Mouse (Mus musculus) hindbrain, postnatal 0 days (tissue): Measurements from ENCODE around the gene Gper1. TPM values are rescaled to one million over a fixed set of nuclear protein-coding genes. Genes with fewer than 3 reads are reported as not detected.

ENCODE experiments used
- ATAC-seq: fragments of 200-750 bp; cut with Nextera tagmentation; 2 replicates; pipeline ENCODE4 v1.8.0; 2017; ENCODE audit warnings: mild to moderate bottlenecking, moderate TSS enrichment, moderate library complexity
- DNase-seq: peaks from one replicate; pipeline ENCODE4 v3.0.0-alpha.2; 2015; ENCODE audit warnings: low spot score
- H3K27ac ChIP-seq: fragments of 300-500 bp; sonication (generic); 2 replicates; pipeline ENCODE4 v1.5.1; 2014; ENCODE audit warnings: mild to moderate bottlenecking
- H3K27me3 ChIP-seq: fragments of 300-500 bp; sonication (generic); 2 replicates; pipeline ENCODE4 v1.6.1; 2014; ENCODE audit warnings: low read length, mixed read lengths; ENCODE audit not compliant: insufficient read depth
- H3K36me3 ChIP-seq: fragments of 300-500 bp; sonication (generic); 2 replicates; pipeline ENCODE4 v1.6.1; 2014; ENCODE audit warnings: low read length, mixed read lengths; ENCODE audit not compliant: insufficient read depth
- H3K4me1 ChIP-seq: fragments of 300-500 bp; sonication (generic); 2 replicates; pipeline ENCODE4 v1.6.1; 2014; ENCODE audit warnings: antibody characterized with exemption, low read length, mixed read lengths; ENCODE audit not compliant: insufficient read depth
- H3K4me2 ChIP-seq: fragments of 300-500 bp; sonication (generic); 2 replicates; pipeline ENCODE4 v1.6.1; 2014; ENCODE audit warnings: low read depth, mild to moderate bottlenecking, low read length, moderate library complexity, mixed read lengths
- H3K4me3 ChIP-seq: fragments of 300-500 bp; sonication (generic); 2 replicates; pipeline ENCODE4 v1.5.1; 2014; ENCODE audit warnings: low read length
- H3K9ac ChIP-seq: fragments of 300-500 bp; sonication (generic); replicated peaks from 2 replicates; pipeline ENCODE4 v1.6.1; 2014; ENCODE audit warnings: mild to moderate bottlenecking, low read length, moderate library complexity, mixed read lengths
- H3K9me3 ChIP-seq: fragments of 300-500 bp; sonication (generic); 2 replicates; pipeline ENCODE4 v1.6.1; 2016; ENCODE audit warnings: low read length, mixed read lengths
- CTCF ChIP-seq: IDR thresholded peaks from 2 replicates; pipeline ENCODE4 v1.5.1; 2016; ENCODE audit warnings: antibody characterized with exemption, control low read depth, low read depth
- WGBS: fragments of 180-500 bp; shearing (Covaris S2); extraction: QIAGEN DNeasy Blood & Tissue Kit; methylation state at CpG from one replicate; pipeline ENCODE4 v1.1.7; 2014; 5-methylcytosine and 5-hydroxymethylcytosine counted together
- polyA plus RNA-seq: library from polyadenylated mRNA; unstranded; fragments of >200 nt; fragmentation: Nextera tagmentation; extraction: Ambion mirVana; gene quantifications from 2 replicates; pipeline ENCODE4 v1.2.1, GENCODE M21; 2015
- total RNA-seq: library from RNA; depleted of rRNA; stranded (reverse); fragments of >200 nt; gene quantifications from 2 replicates; pipeline ENCODE4 v1.2.3, GENCODE M21; 2014

The Gper1 gene
- total and polyA plus RNA-seq, 2 experiments from 2014 or later, result 5.6 to 9.6 TPM

GRCm38 (mm10) chr5:139391309-139391990 is 31.5 kb upstream of the Gper1 start:
- Histone ChIP-seq H3K36me3 (no peaks in the 10 kb centered on the region), H3K4me1 (peaks cover 25% of the 10 kb centered on the region), H3K27ac (peak overlapping the region; percentile 54), H3K9ac (0 out of 2 replicates have a peak overlapping the region, but pooled peaks have one; percentile 9), H3K27me3 (no peaks in the 10 kb centered on the region), H3K9me3 (no peaks in the 10 kb centered on the region), H3K4me3 (no peak overlapping the region), H3K4me2 (no peak overlapping the region)
- no peak for ATAC-seq
- WGBS, result 48% methylated on average over 11 of the region's 11 CpGs
- peak; percentile 56 for DNase-seq
- no peak for TF ChIP-seq CTCF

- DNase-seq (no peak), ATAC-seq (no peak)
- H3K27me3 ChIP-seq, result no peaks in the 10 kb centered on the region
- H3K4me2 ChIP-seq, result no peak overlapping the region
- no peak overlapping the region for H3K4me3 ChIP-seq
- H3K9me3 ChIP-seq, result no peaks in the 10 kb centered on the region
- peaks cover 23% of the 10 kb centered on the region for H3K4me1 ChIP-seq
- no peaks in the 10 kb centered on the region for H3K36me3 ChIP-seq
- no peak for TF ChIP-seq CTCF
- no peak overlapping the region for H3K9ac ChIP-seq
- H3K27ac ChIP-seq, result peak overlapping the region; percentile 54
- 93% methylated on average over 37 of the region's 37 CpGs for WGBS
Observed at GRCm38 (mm10) chr5:139392219-139393196, 30.4 kb upstream of the Gper1 start.

- no peak overlapping the region for H3K4me3 ChIP-seq
- no peaks in the 10 kb centered on the region for H3K36me3 ChIP-seq
- DNase-seq, result no peak
- H3K4me1 ChIP-seq, result peaks cover 18% of the 10 kb centered on the region
- no peak for TF ChIP-seq CTCF
- H3K27ac ChIP-seq, result no peak overlapping the region
- no peaks in the 10 kb centered on the region for H3K9me3 ChIP-seq
- H3K4me2 ChIP-seq, result no peak overlapping the region
- WGBS, result 86% methylated on average over 16 of the region's 16 CpGs
- no peak overlapping the region for H3K9ac ChIP-seq
- ATAC-seq, result no peak
- no peaks in the 10 kb centered on the region for H3K27me3 ChIP-seq
Observed at GRCm38 (mm10) chr5:139393197-139393588, 29.8 kb upstream of the Gper1 start.

GRCm38 (mm10) chr5:139394399-139394798 is 28.6 kb upstream of the Gper1 start:
- Histone ChIP-seq H3K4me3 (no peak overlapping the region), H3K4me2 (no peak overlapping the region), H3K27me3 (no peaks in the 10 kb centered on the region), H3K9me3 (no peaks in the 10 kb centered on the region), H3K9ac (no peak overlapping the region), H3K27ac (no peak overlapping the region), H3K4me1 (peaks cover 7% of the 10 kb centered on the region), H3K36me3 (no peaks in the 10 kb centered on the region)
- ATAC-seq, result no peak
- 73% methylated on average over 7 of the region's 7 CpGs for whole genome bisulfite sequencing
- no peak for TF ChIP-seq CTCF
- no peak for DNase-seq

GRCm38 (mm10) chr5:139395528-139395927 is 27.4 kb upstream of the Gper1 start:
- Histone ChIP-seq H3K9me3 (no peaks in the 10 kb centered on the region), H3K27ac (no peak overlapping the region), H3K4me1 (peaks cover 7% of the 10 kb centered on the region), H3K4me2 (no peak overlapping the region), H3K36me3 (no peaks in the 10 kb centered on the region), H3K4me3 (no peak overlapping the region), H3K27me3 (no peaks in the 10 kb centered on the region), H3K9ac (no peak overlapping the region)
- DNase-seq, result no peak
- ATAC-seq, result no peak
- TF ChIP-seq CTCF, result no peak
- 92% methylated on average over 4 of the region's 4 CpGs for WGBS

GRCm38 (mm10) chr5:139397359-139397916 is 25.5 kb upstream of the Gper1 start:
- Histone ChIP-seq H3K27ac (no peak overlapping the region), H3K36me3 (no peaks in the 10 kb centered on the region), H3K9ac (no peak overlapping the region), H3K4me1 (no peaks in the 10 kb centered on the region; the same call in 1 of the 2 replicates), H3K4me2 (no peak overlapping the region), H3K4me3 (no peak overlapping the region), H3K27me3 (no peaks in the 10 kb centered on the region), H3K9me3 (no peaks in the 10 kb centered on the region)
- ATAC-seq, result no peak
- WGBS, result 92% methylated on average over 4 of the region's 4 CpGs
- DNase-seq, result no peak
- TF ChIP-seq CTCF, result no peak
